Mouse (Mus musculus) CH12.LX (cell line): ENCODE results near the gene Bach2.

Experiments used
- CHD1 ChIP-seq: IDR thresholded peaks from 2 replicates; pipeline ENCODE4 v1.6.1; 2012; ENCODE audit warnings: low read depth, low read length, improper control_type of control experiment, inconsistent platforms
- CTCF ChIP-seq, 2 experiments: IDR thresholded peaks in 1 of 2; conservative IDR thresholded peaks in 1 of 2; 2 replicates each; pipeline ENCODE4 v1.5.1; 2011 to 2012; ENCODE audit warnings: low read depth in 2 of 2, low read length in 2 of 2, improper control_type of control experiment in 1 of 2, inconsistent platforms in 1 of 2, mild to moderate bottlenecking in 1 of 2, moderate library complexity in 1 of 2
- EP300 ChIP-seq: IDR thresholded peaks from 2 replicates; pipeline ENCODE4 v1.6.1; 2011; ENCODE audit warnings: low read length, improper control_type of control experiment
- MAX ChIP-seq: IDR thresholded peaks from 2 replicates; pipeline ENCODE4 v1.6.1; 2011; ENCODE audit warnings: low read length, improper control_type of control experiment
- POLR2A ChIP-seq: IDR thresholded peaks from 2 replicates; pipeline ENCODE4 v1.6.1; 2011; ENCODE audit warnings: low read depth, mild to moderate bottlenecking, improper control_type of control experiment, low read length
- RAD21 ChIP-seq: IDR thresholded peaks from 2 replicates; pipeline ENCODE4 v1.6.1; 2011; ENCODE audit warnings: low read depth, mild to moderate bottlenecking, low read length, improper control_type of control experiment, moderate library complexity
- TCF12 ChIP-seq: IDR thresholded peaks from 2 replicates; pipeline ENCODE4 v1.6.1; 2014; ENCODE audit warnings: low read depth, mild to moderate bottlenecking, inconsistent platforms, low read length, improper control_type of control experiment
- USF2 ChIP-seq: conservative IDR thresholded peaks from 2 replicates; pipeline ENCODE4 v1.6.1; 2011; ENCODE audit warnings: low read depth, low read length, improper control_type of control experiment

- TF ChIP-seq TCF12 (no peak), MAX (no peak), POLR2A (no peak), RAD21 (no peak), EP300 (no peak), CTCF (conservative IDR thresholded peaks at IDR 0.05 in 1 of 2, IDR thresholded peaks at IDR 0.05 in 1 of 2; ENCODE audit: low read depth in 2 of 2, low read length in 2 of 2) (no peak), CHD1 (no peak), USF2 (no peak)
Observed at GRCm38 (mm10) chr4:32376527-32376948, 137.9 kb downstream of the Bach2 start.
